Mouse (Mus musculus) megakaryocyte progenitor cell, adult 5-6 weeks (primary cell): ENCODE measurements around the gene Actn1. TPM values are rescaled to one million over a fixed set of nuclear protein-coding genes. Genes with fewer than 3 reads are reported as not detected.

Experiments used
- ATAC-seq: replicated peaks from 2 replicates; pipeline ENCODE4 v1.8.0; 2016; ENCODE audit warnings: mild to moderate bottlenecking, moderate TSS enrichment, inconsistent platforms; ENCODE audit not compliant: poor library complexity
- total RNA-seq, 2 experiments: library from RNA; stranded (forward) in 1 of 2; stranded (reverse) in 1 of 2; fragments of 157-497, 149-512 nt in 1 of 2; fragments of 200-1000 nt in 1 of 2; gene quantifications; 2 replicates each; pipeline versions ENCODE4 v1.2.3 to v1.2.4; 2015 to 2017

Actn1 gene
- total RNA-seq, 2 experiments from 2014 or later = 14.8 to 17.8 TPM

GRCm38 (mm10) chr12:80229010-80229800, 31.0 kb downstream of the Actn1 start:
- ATAC-seq = peak; percentile 72

DNA sequence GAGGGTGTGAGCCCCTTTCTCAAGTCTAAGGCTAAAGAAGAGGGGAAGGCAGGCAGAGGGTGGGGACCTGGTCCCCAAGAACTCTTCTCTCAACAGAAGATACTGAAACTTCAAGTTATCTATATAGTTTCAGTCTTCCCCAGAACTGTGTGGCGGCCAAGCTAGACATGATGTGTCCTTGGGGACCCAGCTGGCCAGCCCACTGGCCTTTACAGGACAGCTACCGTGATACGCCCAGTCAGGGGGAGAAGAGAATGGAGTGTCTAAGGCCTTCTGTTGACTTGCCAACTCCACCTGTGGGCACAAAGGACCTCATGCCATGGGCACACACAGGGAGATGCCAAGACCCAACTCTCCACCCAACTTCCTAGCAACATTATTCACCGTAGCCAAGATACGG, 31.8 kb downstream of the Actn1 start:
- ATAC-seq = no peak

DNA sequence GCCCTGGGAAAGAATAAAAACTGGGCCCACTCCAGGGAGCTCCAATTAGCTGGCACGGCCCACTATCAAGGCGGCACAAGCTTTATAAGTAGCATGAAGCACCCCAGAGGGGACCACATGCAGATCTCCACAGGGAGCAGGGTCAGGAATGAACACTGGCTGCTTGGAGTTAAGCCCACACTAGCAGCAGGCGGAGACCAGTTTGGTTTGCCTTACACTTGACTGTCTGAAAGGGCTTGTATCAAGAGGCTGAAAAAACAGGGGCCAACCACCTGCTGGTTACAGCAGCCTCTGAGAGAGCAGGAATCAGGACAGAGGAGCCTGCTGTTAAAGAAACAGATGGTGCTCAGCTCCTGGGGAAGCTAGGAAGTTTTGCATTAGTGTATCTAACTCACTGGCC, 32.3 kb downstream of the Actn1 start:
- no peak for ATAC-seq

DNA sequence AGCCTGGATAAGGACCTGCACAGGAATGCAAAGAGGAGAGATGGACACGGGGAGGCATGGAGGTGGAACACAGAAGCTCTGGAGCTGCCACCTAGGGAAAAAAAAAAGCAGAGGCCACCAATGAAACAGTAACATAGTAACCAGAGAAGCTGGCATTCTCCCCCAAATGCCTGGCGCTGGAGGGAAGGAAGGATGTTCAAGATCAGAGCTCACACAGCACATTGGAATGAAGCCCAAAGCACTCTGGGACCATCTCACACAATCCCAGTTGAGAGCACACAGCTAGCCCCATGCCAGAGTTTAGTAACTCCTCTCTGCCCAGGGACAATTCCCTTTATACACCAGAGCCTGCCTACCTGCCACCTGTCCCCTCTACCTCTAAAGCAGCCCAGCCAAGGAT, 34.1 kb downstream of the Actn1 start:
- no peak for ATAC-seq

DNA sequence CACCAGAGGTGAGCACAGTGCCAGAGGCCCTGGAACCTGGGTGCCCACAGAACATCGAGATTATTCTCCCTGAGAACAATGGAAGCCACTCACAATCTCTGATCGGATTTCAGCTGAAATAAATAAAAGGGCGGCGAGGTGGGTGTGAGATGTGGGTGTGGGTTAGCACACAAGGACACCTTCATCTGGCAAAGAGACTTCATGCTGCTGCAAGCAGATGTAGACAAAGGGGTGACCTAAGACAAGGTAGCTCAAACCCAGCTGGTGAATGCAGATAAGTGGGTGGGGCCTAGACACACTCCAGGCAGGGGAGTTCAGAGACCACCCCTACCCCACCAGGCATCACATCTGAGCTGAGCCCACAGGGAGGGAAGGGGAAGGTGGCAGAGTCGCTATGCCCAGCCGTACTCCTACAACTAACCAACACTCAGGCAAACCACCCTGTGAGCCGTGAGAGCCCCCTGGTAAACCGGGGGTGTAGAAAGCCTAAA, 35.9 kb downstream of the Actn1 start:
- ATAC-seq = no peak

DNA sequence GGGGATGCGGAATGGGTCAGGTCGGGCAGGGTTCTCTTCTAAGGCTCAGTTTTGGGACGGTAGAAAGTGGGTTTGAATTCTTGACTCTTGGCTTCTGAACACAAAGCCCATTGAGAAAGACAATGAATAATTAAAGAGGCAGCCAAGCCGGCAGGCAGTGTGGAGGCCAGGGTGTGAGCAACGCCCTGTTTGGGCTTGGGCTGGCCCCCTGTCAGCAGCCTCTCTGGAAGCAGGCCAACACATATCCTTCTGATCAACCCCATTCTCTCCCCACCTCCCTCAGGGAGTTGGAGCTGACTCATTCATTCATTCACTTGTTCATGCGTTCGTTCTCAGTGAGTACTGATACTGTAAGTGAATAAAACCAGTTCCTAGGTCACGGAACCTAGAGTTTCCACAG, 36.7 kb downstream of the Actn1 start:
- peak; percentile 75 for ATAC-seq

GRCm38 (mm10) chr12:80222473-80222872, 37.7 kb downstream of the Actn1 start:
- no peak for ATAC-seq

- no peak for ATAC-seq
These were observed 39.7 kb downstream of the Actn1 start for GRCm38 (mm10) chr12:80220260-80221038.

- ATAC-seq = no peak
These were observed 41.4 kb downstream of the Actn1 start for GRCm38 (mm10) chr12:80218784-80219183.

- peak; percentile 25; the same call in 1 of the 2 replicates for ATAC-seq
These were observed 42.0 kb downstream of the Actn1 start for GRCm38 (mm10) chr12:80218045-80218611.

DNA sequence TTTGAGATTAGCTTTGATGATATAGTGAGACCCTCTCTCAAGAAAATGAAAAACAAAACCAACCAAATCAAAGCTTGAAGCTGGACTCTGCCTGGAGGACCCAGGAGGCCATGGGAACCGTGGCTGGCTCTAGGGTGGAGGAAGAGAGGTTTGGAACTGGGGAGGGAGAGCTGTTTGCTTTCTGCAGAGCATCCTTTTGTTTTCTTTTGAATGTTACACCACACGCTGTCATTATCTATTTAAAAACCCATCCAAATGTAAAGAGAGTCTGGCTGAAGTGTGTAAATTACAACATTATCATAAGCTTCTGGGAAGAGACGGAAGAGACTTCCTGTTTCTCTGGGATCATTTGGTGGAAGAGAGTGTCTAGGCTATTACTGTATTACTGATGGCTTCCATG, 43.1 kb downstream of the Actn1 start:
- ATAC-seq = no peak

- peak; percentile 42; the same call in 1 of the 2 replicates for ATAC-seq
These were observed 43.8 kb downstream of the Actn1 start for GRCm38 (mm10) chr12:80216258-80216881.

DNA sequence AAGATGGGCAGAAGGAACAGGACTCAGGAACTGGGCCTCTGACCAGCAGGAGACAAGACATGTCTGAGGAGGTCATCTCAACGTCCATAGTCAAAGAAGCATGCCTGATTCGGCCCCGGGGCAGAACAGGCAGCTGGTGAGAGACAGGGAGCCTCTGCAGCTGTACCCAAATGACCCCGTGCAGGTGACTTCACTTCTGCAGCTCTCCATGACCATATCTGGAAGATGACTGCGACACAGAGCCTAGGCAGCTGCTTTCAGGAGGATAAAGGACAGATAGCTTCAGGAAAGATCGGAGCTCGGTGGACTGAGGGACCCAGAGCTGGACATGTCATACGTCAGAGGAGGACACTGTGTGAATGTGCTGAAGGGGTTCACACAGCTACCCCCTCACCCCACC, 46.4 kb downstream of the Actn1 start:
- no peak for ATAC-seq

GRCm38 (mm10) chr12:80213263-80213662, 46.9 kb downstream of the Actn1 start:
- peak; percentile 67 for ATAC-seq

- peak; percentile 57; the same call in 1 of the 2 replicates for ATAC-seq
These were observed 49.2 kb downstream of the Actn1 start for GRCm38 (mm10) chr12:80210791-80211612.

GRCm38 (mm10) chr12:80209914-80210313, 50.3 kb downstream of the Actn1 start:
- no peak for ATAC-seq

GRCm38 (mm10) chr12:80208126-80208820, 51.9 kb downstream of the Actn1 start:
- ATAC-seq = no peak

GRCm38 (mm10) chr12:80203284-80203683, 56.9 kb downstream of the Actn1 start:
- no peak for ATAC-seq

DNA sequence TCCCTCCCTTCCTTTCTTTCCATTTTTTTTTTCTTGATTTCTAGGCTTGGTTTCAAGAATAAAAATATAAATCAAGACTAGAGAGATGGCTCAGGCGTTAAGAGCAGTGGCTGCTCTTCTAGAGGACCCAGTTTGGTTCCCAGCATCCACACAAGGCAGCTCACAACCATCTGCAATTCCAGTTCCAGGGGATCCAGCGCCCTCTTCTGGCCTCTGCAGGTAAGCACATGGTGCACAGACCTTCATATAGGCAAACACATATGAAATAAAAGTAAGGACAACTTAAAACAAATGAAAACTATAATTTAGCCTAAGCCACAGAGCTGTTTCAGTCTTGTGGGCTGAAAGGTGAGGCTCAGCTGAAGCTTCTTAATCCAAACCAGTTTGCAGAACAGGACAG, 60.4 kb downstream of the Actn1 start:
- no peak for ATAC-seq

DNA sequence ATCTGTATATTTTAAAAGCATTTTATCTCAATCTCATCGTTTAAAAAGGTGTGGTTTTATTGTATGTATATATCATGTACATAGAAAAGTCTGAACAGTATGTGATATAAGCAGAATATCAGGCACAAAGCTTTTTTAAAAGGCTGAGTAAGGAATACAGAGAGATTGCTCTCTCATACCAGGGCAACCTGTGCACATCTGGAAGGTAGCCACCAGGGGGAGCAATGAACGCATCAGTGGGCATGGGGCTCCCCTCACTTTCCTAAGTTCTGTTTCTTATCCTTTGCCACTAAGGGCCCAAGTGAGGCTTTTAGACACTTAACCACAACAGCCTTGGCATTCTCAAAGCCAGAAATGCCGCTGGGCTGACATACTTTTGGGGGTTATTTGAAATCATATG, 61.7 kb downstream of the Actn1 start:
- peak; percentile 89 for ATAC-seq
